Mouse (Mus musculus) MEL (cell line): Measurements from ENCODE around the gene Tm4sf4. TPM values are rescaled to one million over a fixed set of nuclear protein-coding genes. Genes with fewer than 3 reads are reported as not detected.

Experiments used
- DNase-seq: peaks from one replicate; pipeline ENCODE4 v3.0.0; 2011; ENCODE audit warnings: low read depth, low spot score
- H3K27ac ChIP-seq: 2 replicates; pipeline ENCODE4 v1.5.1; 2012; ENCODE audit warnings: low read depth, mild to moderate bottlenecking, control low read depth, low read length, moderate library complexity; ENCODE audit not compliant: control insufficient read depth
- H3K27me3 ChIP-seq, 2 experiments: fragments of 150-350 bp in 1 of 2; sonication (generic) in 1 of 2; 2 replicates each; pipeline ENCODE4 v1.6.1; 2012; ENCODE audit warnings: low read length in 2 of 2, mild to moderate bottlenecking in 2 of 2, improper control_type of control experiment in 1 of 2, moderate library complexity in 1 of 2; ENCODE audit not compliant: insufficient read depth in 2 of 2, control insufficient read depth in 1 of 2
- H3K36me3 ChIP-seq, 2 experiments: 2 replicates each; pipeline ENCODE4 v1.6.1; 2012 to 2014; ENCODE audit warnings: low read length in 2 of 2, improper control_type of control experiment in 1 of 2, inconsistent platforms in 1 of 2, mild to moderate bottlenecking in 1 of 2; ENCODE audit not compliant: insufficient read depth in 2 of 2, control insufficient read depth in 1 of 2
- H3K4me1 ChIP-seq, 2 experiments: fragments of 150-350 bp in 1 of 2; sonication (generic) in 1 of 2; 2 replicates each; pipeline ENCODE4 v1.6.1; 2012; ENCODE audit warnings: low read length in 2 of 2, improper control_type of control experiment in 1 of 2, mild to moderate bottlenecking in 1 of 2; ENCODE audit not compliant: insufficient read depth in 2 of 2, control insufficient read depth in 1 of 2
- H3K4me3 ChIP-seq, 2 experiments: fragments of 150-350 bp in 1 of 2; sonication (generic) in 1 of 2; 2 replicates each; pipeline ENCODE4 v1.5.1; 2012; ENCODE audit warnings: low read depth in 2 of 2, low read length in 2 of 2, mild to moderate bottlenecking in 2 of 2, moderate library complexity in 2 of 2, control low read depth in 1 of 2, improper control_type of control experiment in 1 of 2; ENCODE audit not compliant: control insufficient read depth in 1 of 2, insufficient read depth in 1 of 2
- H3K79me2 ChIP-seq: 2 replicates; pipeline ENCODE4 v1.6.1; 2012; ENCODE audit warnings: mild to moderate bottlenecking, low read length, moderate library complexity; ENCODE audit not compliant: control insufficient read depth, poor library complexity, insufficient read depth
- H3K9ac ChIP-seq: 2 replicates; pipeline ENCODE4 v1.6.1; 2012; ENCODE audit warnings: low read depth, mild to moderate bottlenecking, control low read depth, low read length, moderate library complexity; ENCODE audit not compliant: control insufficient read depth, poor library complexity, severe bottlenecking
- H3K9me3 ChIP-seq: fragments of 150-350 bp; sonication (generic); replicated peaks from 2 replicates; pipeline ENCODE4 v1.6.1; 2012; ENCODE audit warnings: mild to moderate bottlenecking, low read length, improper control_type of control experiment, moderate library complexity; ENCODE audit not compliant: insufficient read depth
- BHLHE40 ChIP-seq: IDR thresholded peaks from 2 replicates; pipeline ENCODE4 v1.6.1; 2012; ENCODE audit warnings: low read depth, mild to moderate bottlenecking, inconsistent platforms, low read length, improper control_type of control experiment, borderline replicate concordance
- CHD1 ChIP-seq: IDR thresholded peaks from 2 replicates; pipeline ENCODE4 v1.6.1; 2012; ENCODE audit warnings: low read depth, mild to moderate bottlenecking, inconsistent platforms, low read length, improper control_type of control experiment
- E2F4 ChIP-seq: IDR thresholded peaks from 2 replicates; pipeline ENCODE4 v1.6.1; 2011; ENCODE audit warnings: low read depth, low read length, improper control_type of control experiment, borderline replicate concordance
- ETS1 ChIP-seq: IDR thresholded peaks from 2 replicates; pipeline ENCODE4 v1.6.1; 2012; ENCODE audit warnings: low read depth, mild to moderate bottlenecking, inconsistent platforms, low read length, improper control_type of control experiment, moderate library complexity
- GABPA ChIP-seq: IDR thresholded peaks from 2 replicates; pipeline ENCODE4 v1.6.1; 2012; ENCODE audit warnings: low read depth, mild to moderate bottlenecking, inconsistent platforms, low read length, improper control_type of control experiment, moderate library complexity
- KAT2A ChIP-seq: conservative IDR thresholded peaks from 2 replicates; pipeline ENCODE4 v1.6.1; 2012; ENCODE audit warnings: low read depth, low read length, improper control_type of control experiment, inconsistent platforms
- MAFK ChIP-seq: IDR thresholded peaks from 2 replicates; pipeline ENCODE4 v1.6.1; 2011; ENCODE audit warnings: low read depth, mild to moderate bottlenecking, low read length, improper control_type of control experiment, borderline replicate concordance
- MAX ChIP-seq: IDR thresholded peaks from 2 replicates; pipeline ENCODE4 v1.6.1; 2011; ENCODE audit warnings: low read length, improper control_type of control experiment
- MYB ChIP-seq: IDR thresholded peaks from 2 replicates; pipeline ENCODE4 v1.6.1; 2011; ENCODE audit warnings: mild to moderate bottlenecking, low read depth, low read length, improper control_type of control experiment
- NRF1 ChIP-seq: IDR thresholded peaks from 2 replicates; pipeline ENCODE4 v1.6.1; 2014; ENCODE audit warnings: low read depth, mild to moderate bottlenecking, inconsistent platforms, low read length, improper control_type of control experiment, moderate library complexity; ENCODE audit not compliant: poor library complexity, insufficient read depth, severe bottlenecking
- RAD21 ChIP-seq: IDR thresholded peaks from 2 replicates; pipeline ENCODE4 v1.6.1; 2011; ENCODE audit warnings: mild to moderate bottlenecking, low read depth, low read length, improper control_type of control experiment
- RCOR1 ChIP-seq: IDR thresholded peaks from 2 replicates; pipeline ENCODE4 v1.6.1; 2012; ENCODE audit warnings: low read depth, mild to moderate bottlenecking, inconsistent platforms, low read length, improper control_type of control experiment
- TCF12 ChIP-seq: IDR thresholded peaks from 2 replicates; pipeline ENCODE4 v1.6.1; 2014; ENCODE audit warnings: low read depth, mild to moderate bottlenecking, inconsistent platforms, low read length, improper control_type of control experiment, moderate library complexity
- UBTF ChIP-seq: IDR thresholded peaks from 2 replicates; pipeline ENCODE4 v1.6.1; 2012; ENCODE audit warnings: low read depth, mild to moderate bottlenecking, inconsistent platforms, low read length, improper control_type of control experiment, moderate library complexity, borderline replicate concordance; ENCODE audit not compliant: insufficient read depth
- USF1 ChIP-seq: IDR thresholded peaks from 2 replicates; pipeline ENCODE4 v1.6.1; 2014; ENCODE audit warnings: low read depth, mild to moderate bottlenecking, inconsistent platforms, low read length, improper control_type of control experiment, moderate library complexity
- polyA plus RNA-seq, 2 experiments: library from polyadenylated mRNA; stranded (reverse) in 1 of 2; unstranded in 1 of 2; fragments of >175 nt in 1 of 2; fragments of >200 nt in 1 of 2; gene quantifications; 2 replicates each; pipeline versions ENCODE4 v1.2.1 to v1.2.4; 2012; ENCODE audit warnings: low replicate concordance in 2 of 2, low read depth in 1 of 2; ENCODE audit not compliant: insufficient read length in 2 of 2, insufficient read depth in 1 of 2, missing spikeins in 1 of 2
- total RNA-seq: library from RNA; depleted of rRNA; stranded (reverse); fragments of 300-350 nt; gene quantifications from 2 replicates; pipeline ENCODE4 v1.2.3, GENCODE M21; 2012

The Tm4sf4 gene
- total and polyA plus RNA-seq, 3 experiments, result not detected

GRCm38 (mm10) chr3:57426351-57426750 is 1.2 kb downstream of the Tm4sf4 start:
- no peaks in the 10 kb centered on the region for H3K36me3 ChIP-seq
- no peaks in the 10 kb centered on the region for H3K4me1 ChIP-seq
- H3K9ac ChIP-seq, result no peak overlapping the region
- no peak overlapping the region for H3K27ac ChIP-seq
- DNase-seq, result no peak
- TF ChIP-seq MAX (no peak), BHLHE40 (no peak)
- no peak overlapping the region for H3K4me3 ChIP-seq
- no peaks in the 10 kb centered on the region for H3K27me3 ChIP-seq
- no peaks in the 10 kb centered on the region for H3K9me3 ChIP-seq
- no peaks in the 10 kb centered on the region for H3K79me2 ChIP-seq

- Histone ChIP-seq H3K27me3 (no peaks in the 10 kb centered on the region), H3K9ac (no peak overlapping the region), H3K79me2 (no peaks in the 10 kb centered on the region), H3K36me3 (no peaks in the 10 kb centered on the region), H3K4me3 (no peak overlapping the region), H3K27ac (no peak overlapping the region)
- TF ChIP-seq GABPA (no peak), NRF1 (no peak), USF1 (no peak), TCF12 (no peak), E2F4 (no peak)
- TF ChIP-seq, all 39 proteins: peak for 0
- no peaks in the 10 kb centered on the region for H3K9me3 ChIP-seq
- H3K4me1 ChIP-seq, result no peaks in the 10 kb centered on the region
- DNase-seq, result no peak
These were observed 3.8 kb downstream of the Tm4sf4 start for GRCm38 (mm10) chr3:57428682-57429464.

- Histone ChIP-seq H3K9ac (no peak overlapping the region), H3K9me3 (no peaks in the 10 kb centered on the region), H3K27ac (no peak overlapping the region), H3K27me3 (no peaks in the 10 kb centered on the region), H3K4me3 (no peak overlapping the region), H3K36me3 (no peaks in the 10 kb centered on the region), H3K79me2 (no peaks in the 10 kb centered on the region), H3K4me1 (no peaks in the 10 kb centered on the region)
- TF ChIP-seq MYB (no peak), UBTF (no peak), ETS1 (no peak), E2F4 (no peak), CHD1 (no peak), BHLHE40 (no peak), MAFK (no peak), RAD21 (no peak), RCOR1 (no peak), KAT2A (no peak)
- no peak for DNase-seq
These were observed 4.4 kb downstream of the Tm4sf4 start for GRCm38 (mm10) chr3:57429486-57429885.
